Mouse (Mus musculus) cortical plate, adult 2 months (tissue): Measurements from ENCODE around the gene Crybb1.

Experiments used
- CTCF ChIP-seq: fragments of 200-500 bp; IDR thresholded peaks from 2 replicates; pipeline ENCODE4 v1.5.1; 2011; ENCODE audit warnings: mild to moderate bottlenecking, control low read depth, low read length; ENCODE audit not compliant: insufficient read depth; ENCODE audit errors: extremely low read depth
- POLR2A ChIP-seq: fragments of 200-500 bp; IDR thresholded peaks from 2 replicates; pipeline ENCODE4 v1.6.1; 2011; ENCODE audit warnings: mild to moderate bottlenecking, low read length, control low read depth; ENCODE audit not compliant: insufficient read depth; ENCODE audit errors: extremely low read depth

GRCm38 (mm10) chr5:112300721-112301308, 45.2 kb downstream of the Crybb1 start:
- TF ChIP-seq CTCF (no peak), POLR2A (no peak)
